Mouse (Mus musculus): Measurements from ENCODE around the gene Dll4.

- TF ChIP-seq CTCF (IDR thresholded peaks at IDR 0.05) = no peak
- TF ChIP-seq EP300 (IDR thresholded peaks at IDR 0.05) = no peak
Observed at GRCm38 (mm10) chr2:119356310-119356709, 30.7 kb downstream of the Dll4 start.

All from lung, postnatal 0 days (tissue).